Mouse (Mus musculus): ENCODE results near the gene Napsa.
A peak's percentile ranks its signal among the peaks of the same experiment; 100 is the strongest.

Gene Napsa

DNA sequence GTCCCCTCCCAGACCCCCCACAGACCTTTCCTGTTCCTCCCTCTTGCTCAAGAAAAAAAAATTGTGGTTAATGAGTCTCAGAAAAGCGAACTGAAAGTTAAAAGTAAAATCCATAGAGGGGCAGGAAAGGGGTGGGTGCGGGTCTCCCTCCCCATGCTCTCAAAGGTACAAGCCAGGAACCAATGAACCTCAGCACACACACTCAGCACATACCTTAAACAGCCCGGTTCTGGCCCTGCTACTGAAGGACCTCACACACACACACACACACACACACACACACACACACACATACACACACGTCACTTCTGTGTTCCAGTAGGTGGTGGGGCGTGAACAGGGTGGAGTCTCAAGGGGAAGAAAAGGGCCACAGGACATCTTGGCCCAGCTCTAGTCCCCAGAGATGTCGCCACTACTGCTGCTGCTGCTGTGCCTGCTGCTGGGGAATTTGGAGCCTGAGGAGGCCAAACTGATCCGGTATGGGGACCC is at the start of gene Napsa:
TSS of gene Napsa (plus strand) at position 168 of the 489 bp plus-strand sequence.
- no peak for DNase-seq

- no peak for DNase-seq
Measured at GRCm38 (mm10) chr7:44523056-44523455, 49.1 kb upstream of the Napsa start.

DNA sequence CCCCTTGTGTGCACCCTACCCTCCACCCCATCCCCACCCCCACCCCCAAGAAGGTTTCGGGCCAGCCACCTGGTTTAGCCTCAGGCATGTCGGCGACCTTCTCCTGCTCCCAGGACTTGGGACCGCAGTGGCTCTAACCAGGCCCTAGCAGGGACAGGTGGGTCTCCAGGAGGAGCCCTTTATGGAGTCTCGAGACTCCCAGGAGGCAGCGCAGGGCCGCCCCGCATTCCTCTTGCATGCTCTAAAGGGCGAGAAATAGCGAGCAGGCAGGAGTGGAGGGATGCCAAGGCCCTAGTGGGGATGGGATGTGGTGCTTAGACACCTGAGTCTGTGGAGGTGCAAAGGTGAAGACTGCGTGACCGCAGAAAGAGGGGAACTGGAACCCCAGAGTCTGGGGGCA is 47.7 kb upstream of the Napsa start, which contains the start of gene Mybpc2:
TSS of gene Mybpc2 (minus strand) at position 155 of the 400 bp plus-strand sequence.
- DNase-seq: no peak

- DNase-seq: peak; percentile 58
Measured at GRCm38 (mm10) chr7:44525126-44525832, 46.9 kb upstream of the Napsa start.

DNA sequence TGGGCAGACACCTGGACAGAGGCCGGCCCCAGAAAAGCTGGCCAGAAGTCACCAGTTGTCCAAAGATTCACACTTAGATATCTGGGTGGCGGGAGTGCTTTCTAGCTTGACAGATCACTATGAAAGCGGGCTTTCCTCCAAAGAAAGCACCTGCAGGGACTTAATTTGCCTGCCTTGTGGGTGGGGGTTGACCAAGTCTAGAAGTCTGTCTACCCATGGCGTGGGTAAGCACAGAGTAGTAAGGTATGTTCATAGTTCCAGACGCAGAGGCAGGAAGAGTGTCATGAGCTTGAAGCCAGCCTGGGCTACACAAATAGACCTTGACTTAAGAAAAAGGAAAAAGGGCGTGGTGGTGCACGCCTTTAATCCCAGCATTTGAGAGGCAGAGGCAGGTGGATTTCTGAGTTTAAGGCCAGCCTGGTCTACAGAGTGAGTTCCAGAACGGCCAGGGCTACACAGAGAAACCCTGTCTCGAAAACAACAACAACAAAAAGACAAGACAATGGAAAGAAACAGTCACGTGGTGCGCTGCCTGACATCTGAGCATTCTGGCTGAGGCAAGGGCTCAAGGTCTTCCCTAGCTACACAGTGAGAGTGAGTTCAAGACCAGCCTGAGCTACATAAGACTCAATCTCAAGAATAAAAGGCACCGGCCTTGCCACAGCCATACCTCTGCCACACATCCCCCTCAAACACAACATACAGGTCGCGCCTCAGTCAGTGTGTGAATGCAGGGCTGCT is 45.6 kb upstream of the Napsa start:
- no peak for DNase-seq

GRCm38 (mm10) chr7:44527483-44528398 is 44.4 kb upstream of the Napsa start:
- DNase-seq: peak; percentile 86

DNA sequence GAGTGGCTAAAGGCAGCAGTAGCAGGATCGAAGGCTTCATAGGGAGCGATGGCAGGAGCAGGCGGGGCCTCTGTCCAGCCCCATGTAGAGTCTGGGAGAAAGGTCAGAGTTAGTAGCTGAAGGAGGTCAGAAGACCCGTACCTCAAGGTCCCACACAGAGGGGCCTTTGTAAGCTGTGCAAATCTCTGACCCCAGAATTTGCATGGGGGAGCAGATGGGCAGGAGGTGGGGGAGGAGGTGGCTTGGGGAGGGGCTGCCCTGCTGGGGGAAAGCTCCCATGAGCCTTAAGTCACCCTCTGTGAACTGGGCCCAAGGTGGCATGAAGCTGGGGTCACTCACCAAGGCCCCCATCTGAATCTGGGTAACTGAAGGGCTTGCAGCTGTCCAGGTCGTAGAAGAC is 42.7 kb upstream of the Napsa start:
- DNase-seq: no peak

GRCm38 (mm10) chr7:44530507-44530906 is 41.7 kb upstream of the Napsa start:
- no peak for DNase-seq

DNA sequence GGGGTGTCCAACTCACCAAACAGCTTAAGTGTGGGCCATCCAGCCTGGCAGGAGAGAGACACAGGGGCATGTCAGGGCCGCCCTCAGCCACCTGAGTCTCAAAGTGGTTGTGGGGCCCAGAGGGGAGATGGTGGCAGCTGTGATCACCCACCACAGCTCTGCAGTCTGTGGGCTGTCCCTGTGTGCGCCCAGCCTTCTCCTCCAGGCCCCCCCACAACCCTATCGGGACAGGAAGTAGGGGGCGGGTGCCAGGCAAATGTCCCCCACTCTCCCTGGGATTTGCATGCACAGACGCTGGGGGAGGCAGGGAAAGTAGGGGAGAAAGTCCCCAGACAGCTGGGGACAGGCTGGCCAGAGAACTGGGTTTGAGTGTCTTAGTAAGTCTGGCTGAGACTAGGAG is 41.0 kb upstream of the Napsa start:
- DNase-seq: no peak

- no peak for DNase-seq
Measured at GRCm38 (mm10) chr7:44531946-44532732, 40.0 kb upstream of the Napsa start, which contains the start of gene Spib. Gene Spib (minus strand): TSS chr7:44532071.

- no peak for DNase-seq
Measured at GRCm38 (mm10) chr7:44532918-44533745, 39.0 kb upstream of the Napsa start.

- DNase-seq: no peak
Measured at GRCm38 (mm10) chr7:44533746-44534045, 38.5 kb upstream of the Napsa start.

DNA sequence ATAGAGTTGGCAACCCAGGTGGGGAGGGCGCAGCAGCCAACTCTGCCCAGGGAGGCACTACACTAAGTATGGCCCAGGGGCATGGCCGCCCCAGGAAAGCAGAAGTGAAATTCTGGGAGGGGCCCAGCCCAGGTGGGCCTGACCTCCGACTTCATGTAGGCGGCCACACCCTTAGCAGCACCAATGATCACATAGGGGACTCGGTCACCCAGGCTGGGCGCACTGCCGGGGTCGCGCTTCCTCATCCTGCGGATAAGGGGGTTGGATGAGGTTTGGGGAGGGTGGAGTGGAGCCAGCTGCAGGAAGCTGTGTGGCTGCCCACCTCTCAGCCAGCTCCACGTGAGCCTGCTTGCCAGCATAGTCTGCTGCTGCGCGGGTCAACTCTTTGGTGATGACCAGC is 37.9 kb upstream of the Napsa start:
- no peak for DNase-seq

DNA sequence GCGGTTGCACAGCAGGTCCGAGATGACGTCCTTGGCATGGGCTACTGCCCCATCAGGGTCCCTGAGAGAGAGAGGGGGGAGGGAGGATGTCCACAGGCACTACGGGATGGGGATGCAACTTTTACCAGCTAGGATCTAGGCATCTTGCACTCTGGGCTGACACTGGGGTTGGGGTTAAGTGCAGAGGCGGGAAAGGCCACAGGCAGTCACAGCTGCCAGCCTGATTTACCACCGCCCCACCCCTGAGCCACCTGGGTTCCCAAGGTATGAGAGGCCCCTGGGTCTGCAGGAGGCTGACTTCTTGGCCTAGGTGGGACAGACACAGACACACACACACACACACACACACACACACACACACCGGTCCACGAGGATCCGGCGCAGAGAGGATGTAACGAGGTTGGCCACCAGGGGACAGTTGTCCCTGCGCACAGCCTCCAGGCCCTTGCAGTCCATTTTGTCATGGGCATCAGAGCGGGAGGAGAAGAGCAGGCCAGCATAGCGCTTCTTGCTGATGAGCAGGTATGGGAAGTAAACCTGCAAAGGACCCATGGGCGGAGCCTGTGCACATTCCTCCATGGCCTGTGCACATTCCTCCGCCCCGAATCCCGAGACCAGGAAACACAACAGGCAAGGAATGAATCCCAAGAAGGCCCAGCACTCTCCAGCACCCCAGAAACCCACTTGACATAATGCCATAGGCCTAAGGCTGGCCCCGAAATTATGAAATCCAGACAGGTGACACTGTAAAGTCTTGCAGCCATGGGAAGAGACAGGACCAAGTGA is 37.3 kb upstream of the Napsa start:
- DNase-seq: no peak

DNA sequence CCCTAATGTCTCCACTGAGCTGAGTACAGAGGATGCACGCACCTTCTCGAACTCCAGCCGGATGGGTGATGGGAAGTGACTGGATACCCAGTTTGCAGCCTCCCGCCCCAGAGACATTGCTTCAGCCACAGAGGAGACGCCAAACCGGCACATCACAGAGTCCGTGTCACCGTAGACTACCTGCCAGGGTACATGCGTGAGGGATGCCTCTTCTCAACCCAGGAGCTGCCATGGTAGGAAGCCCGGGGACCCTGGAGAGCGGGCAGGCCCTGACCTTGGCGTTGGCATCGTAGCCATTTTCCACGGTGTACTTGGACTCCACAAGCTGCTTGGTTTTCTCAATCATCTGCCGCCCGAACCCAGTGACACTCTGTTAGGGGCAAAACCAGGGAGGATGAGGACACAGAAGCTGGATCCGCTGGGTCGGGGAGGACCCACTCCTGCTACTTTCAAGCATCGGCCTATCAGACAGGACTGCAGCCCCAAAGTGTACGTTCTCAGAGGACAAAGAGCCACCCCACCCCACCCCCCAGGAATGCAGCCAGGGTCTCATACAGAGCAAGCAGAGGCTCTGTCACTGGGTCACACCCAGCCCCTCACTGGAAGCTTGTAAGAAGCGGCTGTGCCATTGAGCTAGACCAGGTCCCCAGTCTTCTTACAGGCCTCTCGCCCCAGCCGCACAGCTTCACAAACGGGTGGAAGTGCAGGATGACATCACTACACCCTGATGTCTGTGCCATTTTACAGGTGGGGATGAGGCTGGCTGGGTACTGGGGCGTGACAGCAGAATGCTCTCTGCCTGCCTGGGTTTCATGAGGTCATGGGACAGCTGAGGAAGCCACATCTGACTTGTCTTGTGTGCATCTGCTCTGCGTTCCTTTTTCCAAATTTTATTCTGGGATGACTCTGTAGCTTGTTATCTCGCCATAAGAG is 36.3 kb upstream of the Napsa start:
- DNase-seq: no peak

DNA sequence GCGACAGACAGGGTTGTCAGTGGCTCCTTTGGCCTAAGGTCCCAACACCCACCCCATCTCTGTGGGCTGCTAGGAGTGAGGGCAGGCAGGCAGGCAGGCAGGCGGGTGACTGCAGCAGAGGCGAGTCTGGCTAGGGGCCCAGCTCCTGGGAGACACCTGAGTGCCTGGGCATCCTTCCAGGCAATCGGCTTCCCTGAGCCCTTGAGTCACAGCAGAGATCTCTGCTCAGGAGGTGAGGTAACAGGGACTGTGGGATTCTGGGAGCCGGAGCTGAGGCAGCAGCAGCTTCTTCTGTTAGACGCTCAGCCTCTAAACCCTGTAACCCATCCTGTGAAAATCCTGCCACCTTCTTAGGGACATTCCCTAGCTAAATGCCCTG is 35.6 kb upstream of the Napsa start:
- DNase-seq: no peak

- DNase-seq: no peak
Measured at GRCm38 (mm10) chr7:44537009-44537408, 35.2 kb upstream of the Napsa start.

DNA sequence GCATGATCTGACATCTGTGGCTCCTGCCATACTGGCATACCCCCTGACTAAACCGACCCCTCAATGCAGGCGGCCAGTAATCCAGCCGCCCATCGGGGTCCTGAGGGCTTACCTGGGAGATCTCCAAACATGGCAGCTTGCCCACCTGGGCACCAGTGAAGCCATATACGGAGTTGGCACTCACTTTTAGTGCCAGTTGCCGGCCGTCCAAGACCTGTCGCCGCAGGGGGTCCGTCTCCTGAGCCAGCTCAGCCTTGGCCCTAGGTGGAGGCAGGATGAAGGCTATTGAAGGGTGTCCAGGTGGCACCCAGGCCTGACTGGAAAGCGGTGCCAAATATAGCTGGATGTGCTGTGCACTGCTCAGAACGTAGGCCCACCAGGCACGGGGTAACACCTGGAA is 34.7 kb upstream of the Napsa start:
- no peak for DNase-seq

Measured in right cerebral cortex, postnatal 4 days (tissue).